Mouse (Mus musculus) liver (tissue): Measurements from ENCODE around the gene Spc24.
A peak's percentile ranks its signal among the peaks of the same experiment; 100 is the strongest.
"Not testable (repeated sequence)": the region's sequence is repeated elsewhere in the genome, so short reads cannot be mapped to it uniquely, and the experiment has no call there.

Source experiments
- DNase-seq: peaks from one replicate; pipeline ENCODE4 v3.0.0-alpha.2; 2020; ENCODE audit warnings: mixed read lengths

The Spc24 gene

GRCm38 (mm10) chr9:21760155-21761088 lies at the start of gene Spc24:
Gene Spc24 (minus strand): TSS chr9:21760303.
- DNase-seq, result peak; percentile 96

GRCm38 (mm10) chr9:21808561-21808960 lies 48.5 kb upstream of the Spc24 start:
- no peak for DNase-seq

- no peak for DNase-seq
These were observed 46.9 kb upstream of the Spc24 start for GRCm38 (mm10) chr9:21806976-21807375.

- DNase-seq, result peak; percentile 24
These were observed 46.3 kb upstream of the Spc24 start for GRCm38 (mm10) chr9:21806363-21806762.

- DNase-seq, result peak; percentile 81
These were observed 44.0 kb upstream of the Spc24 start for GRCm38 (mm10) chr9:21803986-21804644.

- DNase-seq, result no peak
These were observed 41.5 kb upstream of the Spc24 start for GRCm38 (mm10) chr9:21801591-21801990.

- no peak for DNase-seq
These were observed 41.0 kb upstream of the Spc24 start for GRCm38 (mm10) chr9:21801121-21801520.

- DNase-seq, result no peak
These were observed 38.9 kb upstream of the Spc24 start for GRCm38 (mm10) chr9:21799010-21799350.

- DNase-seq, result peak; percentile 88
These were observed 38.4 kb upstream of the Spc24 start, which contains the start of gene Kank2 for GRCm38 (mm10) chr9:21798345-21799009. Gene Kank2 (minus strand): TSS chr9:21798744.

- peak; percentile 74 for DNase-seq
These were observed 37.8 kb upstream of the Spc24 start for GRCm38 (mm10) chr9:21797921-21798344.

GRCm38 (mm10) chr9:21796919-21797318 lies 36.8 kb upstream of the Spc24 start:
- DNase-seq, result no peak

- no peak for DNase-seq
These were observed 36.2 kb upstream of the Spc24 start for GRCm38 (mm10) chr9:21796259-21796658.

GRCm38 (mm10) chr9:21795579-21795978 lies 35.5 kb upstream of the Spc24 start:
- DNase-seq, result no peak

- DNase-seq, result no peak
These were observed 34.8 kb upstream of the Spc24 start for GRCm38 (mm10) chr9:21794925-21795324.

GRCm38 (mm10) chr9:21794344-21794834 lies 34.3 kb upstream of the Spc24 start:
- no peak for DNase-seq

- DNase-seq, result not testable (repeated sequence)
These were observed 33.4 kb upstream of the Spc24 start for GRCm38 (mm10) chr9:21793507-21793906.

- DNase-seq, result no peak
These were observed 32.5 kb upstream of the Spc24 start for GRCm38 (mm10) chr9:21792644-21793043.

- no peak for DNase-seq
These were observed 31.8 kb upstream of the Spc24 start for GRCm38 (mm10) chr9:21791861-21792260.

GRCm38 (mm10) chr9:21788234-21788633 lies 28.1 kb upstream of the Spc24 start:
- DNase-seq, result no peak

GRCm38 (mm10) chr9:21787654-21788053 lies 27.6 kb upstream of the Spc24 start:
- DNase-seq, result no peak

- peak; percentile 58 for DNase-seq
These were observed 26.8 kb upstream of the Spc24 start for GRCm38 (mm10) chr9:21786906-21787305.

GRCm38 (mm10) chr9:21786309-21786708 lies 26.2 kb upstream of the Spc24 start:
- not testable (repeated sequence) for DNase-seq
